Mouse (Mus musculus): ENCODE data around the gene Ascl2.

GRCm38 (mm10) chr7:142985146-142985545 is 16.1 kb upstream of the Ascl2 start:
- TF ChIP-seq CTCF (IDR thresholded peaks at IDR 0.05; ENCODE audit: low read depth, low read length) (no peak), POLR2A (IDR thresholded peaks at IDR 0.05; ENCODE audit: extremely low read depth, insufficient read depth, low read length) (no peak)

Measured in liver, adult 2 months (tissue).